Mouse (Mus musculus) kidney, postnatal 14 days (tissue): ENCODE results near the gene Ift20.

Experiments used
- DNase-seq: peaks from one replicate; pipeline ENCODE4 v3.0.0; 2022; ENCODE audit warnings: mixed read lengths

The Ift20 gene

DNA sequence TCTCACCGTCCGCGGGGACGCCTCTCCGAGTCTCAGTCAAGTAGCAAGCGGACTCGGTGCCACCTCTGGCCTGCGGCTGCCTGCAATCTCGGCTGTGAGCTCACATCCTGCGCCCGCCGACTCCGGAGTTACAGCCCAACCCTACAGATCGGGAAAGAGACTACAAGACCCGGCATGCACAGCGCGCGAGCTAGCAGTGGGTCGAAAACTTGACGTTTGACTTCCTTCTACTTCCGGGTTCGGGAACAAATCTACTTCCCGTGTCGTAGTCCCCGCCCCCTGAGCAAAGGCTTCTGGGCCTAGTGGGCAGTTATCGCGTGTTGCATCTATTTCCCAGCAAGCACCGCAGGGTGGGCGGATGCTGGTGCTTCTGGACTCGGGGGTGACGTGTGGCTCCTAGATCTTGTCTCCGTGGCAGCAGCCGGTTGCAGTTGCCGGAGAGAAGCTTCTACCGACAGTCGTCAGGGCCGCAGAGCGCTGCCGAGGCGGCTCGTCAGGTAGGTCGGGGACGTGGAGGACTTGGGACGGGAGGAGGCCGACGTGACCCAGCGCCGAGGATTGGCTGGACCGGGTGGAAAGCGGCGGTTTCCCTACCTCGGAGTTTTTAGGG, at the start of gene Ift20, which contains the start of gene Tnfaip1:
TSS of gene Ift20 (plus strand) at position 282 of the 610 bp plus-strand sequence.
TSS of gene Tnfaip1 (minus strand) at position 253 of the 610 bp plus-strand sequence.
- DNase-seq: peak; percentile 99

DNA sequence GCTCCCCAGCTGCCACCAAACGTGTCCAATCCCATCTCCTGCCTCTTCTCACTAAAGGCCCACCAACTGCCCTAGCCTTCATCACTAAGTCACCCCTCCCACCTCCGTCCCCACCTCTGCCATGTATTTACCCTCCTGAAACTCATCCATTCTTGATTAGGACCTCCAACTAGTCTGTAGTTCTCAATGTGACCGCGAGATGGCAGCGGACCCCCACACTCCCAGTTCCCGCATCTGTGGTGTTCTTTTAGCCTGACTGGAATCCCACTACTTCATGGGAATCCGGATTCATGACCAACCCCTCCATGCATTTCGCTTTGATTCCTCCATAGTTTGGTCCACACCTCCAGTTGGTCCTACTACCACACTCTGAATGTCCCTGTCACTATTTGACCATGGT, 48.0 kb upstream of the Ift20 start:
- DNase-seq: peak; percentile 72

DNA sequence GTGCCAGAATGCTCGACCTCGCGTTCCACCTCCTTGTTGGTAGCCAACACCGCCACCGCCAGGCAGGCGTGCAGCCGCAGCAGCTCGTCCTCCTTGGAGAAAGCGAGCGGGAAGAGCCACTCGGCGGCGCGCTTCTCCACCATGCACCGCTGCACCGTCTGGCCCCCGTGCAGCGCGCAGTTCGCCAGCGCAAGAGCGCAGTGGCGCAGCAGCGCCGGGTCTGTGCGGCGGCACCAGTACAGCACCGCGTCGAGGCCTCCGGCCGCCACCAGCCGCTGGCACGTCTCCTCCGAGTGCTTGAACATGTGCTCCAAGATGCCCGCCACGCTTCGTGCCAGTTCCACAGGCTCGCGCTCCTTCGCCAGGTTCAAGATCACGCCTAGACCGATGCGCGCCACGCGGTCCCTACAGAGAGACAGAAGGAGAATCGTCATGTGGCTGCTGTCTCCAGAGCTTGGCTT, 45.4 kb upstream of the Ift20 start:
- DNase-seq: peak; percentile 12

DNA sequence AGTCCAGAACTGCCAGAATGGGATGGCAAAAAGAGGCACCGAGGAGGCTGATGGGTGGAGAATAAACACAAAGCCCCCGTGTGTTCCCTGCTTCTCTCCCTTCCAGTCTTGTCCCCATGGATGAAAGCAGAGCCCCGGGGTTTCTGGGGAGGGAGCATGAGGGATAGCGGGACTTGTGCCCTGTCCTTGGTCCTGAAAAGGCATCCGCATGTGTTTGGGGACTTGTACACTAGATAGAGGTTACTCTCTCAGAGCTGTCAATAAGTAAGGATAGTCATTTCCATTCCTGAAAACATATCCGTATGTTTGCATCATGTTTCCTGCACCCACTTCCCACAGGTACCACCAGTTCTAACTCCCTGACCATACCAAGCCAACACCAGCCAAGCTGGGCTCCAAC, 40.3 kb upstream of the Ift20 start:
- DNase-seq: peak; percentile 51

DNA sequence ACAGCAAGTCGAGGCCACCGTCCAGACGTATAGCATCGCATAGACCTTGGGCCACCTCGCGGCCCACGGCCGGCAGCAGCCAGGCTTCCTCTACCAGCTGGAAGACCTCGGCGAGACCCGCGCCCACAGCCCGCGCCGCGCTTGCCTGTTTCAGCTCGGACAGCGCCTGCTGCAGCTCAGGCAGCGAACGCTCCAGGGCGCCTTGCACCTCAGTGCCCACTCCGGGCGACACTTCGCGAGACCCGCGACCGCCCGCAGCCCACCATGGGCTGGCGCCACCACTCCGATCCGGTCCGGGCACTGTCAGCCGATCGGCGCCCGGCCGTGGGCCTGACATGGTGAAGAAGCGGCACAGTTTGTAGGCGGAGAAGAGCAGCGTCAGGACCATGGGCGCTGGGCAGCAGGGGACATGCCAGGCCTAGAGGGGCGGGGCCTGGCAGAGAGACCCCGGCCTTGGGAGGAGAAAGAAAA, 39.1 kb upstream of the Ift20 start:
- peak; percentile 26 for DNase-seq

DNA sequence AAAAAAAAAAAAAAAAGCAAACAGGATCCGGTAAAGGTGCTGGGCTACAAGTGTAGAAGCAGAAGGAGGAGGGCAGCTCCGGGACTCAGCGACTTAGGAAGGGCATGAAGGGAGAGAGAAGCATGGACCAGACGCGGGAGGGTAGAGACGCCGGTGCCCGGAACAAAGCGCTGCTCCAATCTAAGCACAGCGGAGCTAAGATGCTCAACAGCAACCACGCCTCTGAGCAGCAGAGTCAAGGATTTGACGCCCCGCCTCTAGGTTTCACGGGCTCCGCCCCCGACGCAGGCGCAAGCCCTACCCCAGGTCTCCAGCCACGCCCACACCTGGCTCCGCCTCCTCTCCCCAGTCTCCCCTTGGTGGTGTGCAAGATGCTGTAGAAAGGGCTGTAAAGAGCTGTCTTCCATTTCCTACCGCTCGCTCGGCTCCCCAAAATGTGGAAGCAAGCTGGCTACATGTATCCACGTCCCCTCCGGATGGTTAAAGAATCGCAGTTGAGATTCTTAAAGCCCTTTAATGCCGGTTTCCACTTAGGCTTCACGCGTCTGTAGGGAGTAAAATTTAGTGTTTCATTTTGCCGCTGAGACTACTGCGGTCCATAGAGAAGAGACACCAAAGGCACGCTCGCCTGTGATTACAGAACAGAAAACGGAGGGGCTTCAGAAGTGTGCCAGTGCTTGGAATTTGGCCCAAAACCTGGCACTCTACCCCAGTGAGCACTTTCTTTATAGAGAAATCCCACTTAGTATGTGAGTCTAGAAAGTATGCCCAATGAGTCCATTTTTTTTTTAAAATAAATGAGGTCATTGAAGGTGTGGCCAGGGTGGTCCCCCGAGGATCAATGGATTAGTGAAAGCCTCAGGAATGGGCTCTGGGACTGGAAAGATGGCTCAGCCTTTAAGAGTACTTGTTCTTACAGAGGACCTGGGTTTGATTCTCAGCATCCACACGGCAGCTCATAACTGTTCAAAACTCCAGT, 38.3 kb upstream of the Ift20 start, which contains the start of gene Sarm1:
TSS of gene Sarm1 (minus strand) at position 211 of the 979 bp plus-strand sequence.
- DNase-seq: peak; percentile 93

DNA sequence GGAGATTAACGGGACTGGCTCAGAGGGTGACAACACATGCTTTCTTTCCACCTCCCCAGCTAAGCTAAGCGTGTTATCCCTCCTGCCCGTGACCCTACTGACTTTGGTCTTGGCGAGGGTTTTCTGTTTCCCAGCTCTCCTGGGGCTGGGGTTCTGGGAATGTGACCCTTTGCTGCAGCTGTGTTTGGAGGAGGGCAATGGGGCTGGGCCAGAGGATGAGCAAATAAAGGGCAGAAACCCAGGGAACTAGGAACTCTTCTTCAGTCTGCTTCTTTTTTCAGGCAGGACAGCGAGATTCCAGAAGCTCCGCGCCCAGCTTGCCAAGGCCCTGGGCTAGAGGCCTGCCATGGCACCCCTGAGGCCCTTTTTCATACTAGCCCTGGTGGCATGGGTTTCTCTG, 37.2 kb upstream of the Ift20 start, which contains the start of gene Vtn:
TSS of gene Vtn (plus strand) at position 88 of the 400 bp plus-strand sequence.
- no peak for DNase-seq

DNA sequence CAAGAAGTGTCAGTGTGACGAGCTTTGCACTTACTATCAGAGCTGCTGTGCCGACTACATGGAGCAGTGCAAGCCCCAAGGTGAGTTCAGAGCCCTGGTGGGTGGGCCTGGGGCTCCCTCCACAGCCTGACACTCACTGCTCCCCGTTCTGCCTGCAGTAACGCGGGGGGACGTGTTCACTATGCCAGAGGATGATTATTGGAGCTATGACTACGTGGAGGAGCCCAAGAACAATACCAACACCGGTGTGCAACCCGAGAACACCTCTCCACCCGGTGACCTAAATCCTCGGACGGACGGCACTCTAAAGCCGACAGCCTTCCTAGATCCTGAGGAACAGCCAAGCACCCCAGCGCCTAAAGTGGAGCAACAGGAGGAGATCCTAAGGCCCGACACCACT, 36.6 kb upstream of the Ift20 start:
- no peak for DNase-seq

DNA sequence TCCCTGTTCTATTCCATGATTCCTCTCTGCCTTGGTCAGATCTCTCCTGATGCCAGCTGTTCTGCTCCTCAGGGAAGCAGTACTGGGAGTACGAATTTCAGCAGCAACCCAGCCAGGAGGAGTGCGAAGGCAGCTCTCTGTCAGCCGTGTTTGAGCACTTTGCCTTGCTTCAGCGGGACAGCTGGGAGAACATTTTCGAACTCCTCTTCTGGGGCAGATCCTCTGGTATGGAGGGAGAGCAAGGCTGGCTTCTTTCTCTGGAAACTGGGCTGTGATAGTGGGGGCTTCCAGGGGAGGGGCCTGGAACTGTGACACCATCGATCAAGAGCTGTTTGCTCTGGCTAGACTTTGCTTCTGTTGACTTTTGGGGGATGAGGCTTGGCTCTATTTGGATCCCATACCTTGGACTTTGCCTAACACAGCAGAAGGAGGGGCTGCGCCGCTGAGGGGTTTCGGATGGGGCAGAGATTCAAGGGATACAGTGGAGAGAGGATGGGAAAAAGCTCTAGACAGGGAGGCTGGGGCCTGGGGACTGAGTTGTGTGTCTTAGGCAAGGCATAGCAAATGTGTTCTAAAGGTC, 35.4 kb upstream of the Ift20 start:
- DNase-seq: no peak

DNA sequence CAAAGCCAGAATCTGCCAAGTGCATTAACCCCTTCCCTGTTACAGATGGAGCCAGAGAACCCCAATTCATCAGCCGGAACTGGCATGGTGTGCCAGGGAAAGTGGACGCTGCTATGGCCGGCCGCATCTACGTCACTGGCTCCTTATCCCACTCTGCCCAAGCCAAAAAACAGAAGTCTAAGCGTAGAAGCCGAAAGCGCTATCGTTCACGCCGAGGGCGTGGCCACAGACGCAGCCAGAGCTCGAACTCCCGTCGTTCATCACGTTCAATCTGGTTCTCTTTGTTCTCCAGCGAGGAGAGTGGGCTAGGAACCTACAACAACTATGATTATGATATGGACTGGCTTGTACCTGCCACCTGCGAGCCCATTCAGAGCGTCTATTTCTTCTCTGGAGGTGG, 34.6 kb upstream of the Ift20 start:
- DNase-seq: no peak

DNA sequence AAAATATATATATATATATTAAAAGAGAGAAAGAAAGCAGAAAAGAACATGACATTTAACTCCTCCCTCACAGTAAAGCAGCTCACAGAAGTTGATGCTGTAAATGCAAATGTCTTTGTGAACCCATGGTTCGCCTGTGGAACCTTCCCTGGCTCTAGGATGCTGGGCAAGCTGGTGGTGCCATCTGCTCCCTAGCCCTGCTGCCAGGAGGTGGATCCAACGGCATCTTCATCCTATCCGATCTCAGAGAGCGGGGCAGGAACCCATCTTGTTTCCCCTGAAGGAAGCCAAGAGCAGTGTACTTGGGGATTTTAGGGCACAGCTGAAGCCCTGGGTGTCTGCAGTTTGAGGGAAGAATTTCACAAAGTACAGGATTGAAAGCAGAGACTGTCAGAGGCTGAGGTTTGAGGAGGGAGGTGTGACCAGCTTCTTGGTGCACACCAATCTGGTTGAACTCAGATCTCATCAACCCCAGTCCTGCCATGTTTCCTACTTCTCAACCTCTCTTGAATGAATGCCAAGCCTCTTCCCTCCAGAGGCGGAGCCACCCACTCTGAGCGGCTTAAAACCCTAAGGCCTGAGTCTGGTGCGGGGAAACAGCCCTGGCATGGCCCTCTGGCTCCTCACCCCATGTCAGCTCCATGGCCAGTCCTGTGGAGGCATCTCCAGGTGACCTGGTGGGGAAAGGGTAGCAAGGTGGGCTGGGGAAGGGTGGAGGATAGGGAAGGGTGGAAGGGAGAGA, 33.1 kb upstream of the Ift20 start, which contains the start of gene Sebox:
TSS of gene Sebox (plus strand) at position 539 of the 742 bp plus-strand sequence.
- no peak for DNase-seq

DNA sequence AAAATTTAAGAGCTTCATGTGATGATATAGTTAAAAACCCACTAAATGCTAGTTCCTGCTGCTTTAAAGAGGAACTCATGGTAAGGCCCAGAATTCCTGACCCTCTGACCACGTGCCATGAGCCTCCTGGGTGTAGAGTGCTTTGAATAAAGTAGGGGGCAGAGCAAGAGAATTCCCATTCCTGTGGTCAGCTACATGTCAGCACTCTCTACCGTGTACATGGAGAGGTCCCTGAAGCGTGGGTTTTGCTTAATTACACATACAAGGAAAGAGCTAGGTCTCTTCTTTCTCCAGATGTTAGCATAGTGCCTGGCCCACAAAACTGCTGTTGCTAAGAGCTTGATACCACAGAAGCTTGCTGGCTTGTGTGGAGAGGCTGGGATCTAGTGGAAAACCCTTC, 30.7 kb upstream of the Ift20 start:
- no peak for DNase-seq

DNA sequence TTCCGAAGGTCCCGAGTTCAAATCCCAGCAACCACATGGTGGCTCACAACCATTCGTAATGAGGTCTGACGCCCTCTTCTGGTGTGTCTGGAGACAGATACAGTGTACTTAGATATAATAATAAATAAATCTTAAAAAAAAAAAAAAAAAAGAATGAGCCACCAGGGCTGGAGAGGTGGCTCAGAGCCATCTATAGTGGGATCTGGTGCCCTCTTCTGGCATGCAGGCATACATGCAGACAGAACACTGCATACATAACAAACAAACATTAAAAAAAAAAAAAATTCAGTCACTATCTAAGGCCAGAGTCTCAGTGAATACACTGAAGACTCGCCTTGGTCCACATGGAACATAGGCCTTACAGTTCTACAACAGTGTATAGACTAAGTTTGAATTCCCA, 27.0 kb upstream of the Ift20 start:
- no peak for DNase-seq

DNA sequence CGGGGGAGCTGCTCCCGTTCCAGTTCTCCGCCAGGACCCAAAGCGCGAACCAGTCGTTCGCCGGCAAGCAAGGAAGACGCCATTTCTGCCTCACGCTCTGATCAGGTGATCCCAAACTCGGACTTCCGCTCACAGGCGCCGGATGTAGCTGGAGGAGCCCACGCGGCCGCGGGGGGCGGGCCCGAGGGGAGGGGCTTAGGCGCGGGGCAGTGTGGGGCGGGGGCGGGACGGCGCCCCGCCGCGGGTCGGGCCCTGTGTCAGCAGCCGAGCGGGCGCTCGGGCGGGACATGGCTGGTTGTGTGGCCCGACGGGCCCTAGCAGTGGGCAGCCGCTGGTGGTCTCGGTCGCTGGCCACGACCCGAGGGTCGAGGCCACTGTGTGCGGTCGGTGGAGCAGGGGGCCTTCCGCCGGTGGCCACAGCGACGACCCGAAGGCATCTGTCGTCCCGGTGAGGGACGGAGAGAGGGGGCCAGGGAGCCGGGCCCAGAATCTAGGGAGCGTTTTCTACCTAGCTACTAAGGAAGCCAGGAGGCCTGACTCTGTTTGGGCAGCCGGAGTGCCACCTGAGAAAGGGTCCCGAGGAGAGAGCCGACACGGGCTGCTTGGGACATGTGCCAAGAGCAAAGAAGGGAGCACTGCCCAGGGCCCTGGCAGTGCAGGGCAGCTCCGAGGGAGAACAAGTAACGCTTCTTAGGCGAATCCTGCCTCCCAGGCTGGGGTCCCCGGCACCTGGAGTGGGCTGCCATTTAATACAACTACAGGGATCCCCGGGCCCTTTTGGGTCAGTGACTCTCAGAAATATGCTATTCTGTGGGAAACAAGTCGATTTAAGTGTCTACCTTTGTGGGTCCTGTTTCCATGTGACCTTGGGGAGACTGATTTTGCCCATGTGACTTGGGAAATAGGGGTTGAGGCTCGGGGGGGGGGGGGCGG, 23.9 kb upstream of the Ift20 start, which contains the start of the genes Tmem199 and Poldip2:
TSS of gene Tmem199 (minus strand) at position 148 of the 933 bp plus-strand sequence.
TSS of gene Poldip2 (plus strand) at position 169 of the 933 bp plus-strand sequence.
- peak; percentile 94 for DNase-seq

DNA sequence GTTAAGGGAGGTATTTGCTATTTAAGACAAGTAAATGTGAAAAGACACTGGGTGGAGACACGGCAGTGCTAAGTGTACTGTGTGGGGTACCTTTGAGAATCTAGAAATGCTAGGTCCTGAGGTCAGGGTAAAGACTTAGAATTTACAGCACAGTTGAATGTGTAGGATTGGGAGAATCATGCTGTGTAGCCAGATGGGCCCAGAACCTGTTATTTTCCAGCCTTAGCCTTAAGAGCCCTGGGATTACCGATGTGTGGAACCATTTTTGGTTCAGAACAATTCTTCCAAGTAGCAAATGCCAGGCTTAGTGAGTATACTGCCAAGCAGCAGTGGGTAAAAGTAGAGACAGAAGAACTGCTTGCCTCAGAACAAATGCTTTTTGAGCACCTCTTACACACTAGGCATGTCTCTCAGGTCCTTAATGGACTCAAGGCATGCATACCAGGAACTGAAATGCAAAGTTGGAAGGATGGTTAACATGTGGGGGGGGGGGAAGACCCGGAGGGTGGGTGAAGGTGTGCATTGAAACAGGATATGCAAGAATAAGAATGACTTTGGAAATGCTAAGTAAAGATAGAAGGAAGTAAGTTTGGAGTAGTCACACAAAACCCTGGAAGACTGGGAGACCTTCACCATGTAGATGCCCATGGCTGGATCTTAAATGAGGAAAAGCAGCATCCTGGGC, 22.9 kb upstream of the Ift20 start:
- no peak for DNase-seq

DNA sequence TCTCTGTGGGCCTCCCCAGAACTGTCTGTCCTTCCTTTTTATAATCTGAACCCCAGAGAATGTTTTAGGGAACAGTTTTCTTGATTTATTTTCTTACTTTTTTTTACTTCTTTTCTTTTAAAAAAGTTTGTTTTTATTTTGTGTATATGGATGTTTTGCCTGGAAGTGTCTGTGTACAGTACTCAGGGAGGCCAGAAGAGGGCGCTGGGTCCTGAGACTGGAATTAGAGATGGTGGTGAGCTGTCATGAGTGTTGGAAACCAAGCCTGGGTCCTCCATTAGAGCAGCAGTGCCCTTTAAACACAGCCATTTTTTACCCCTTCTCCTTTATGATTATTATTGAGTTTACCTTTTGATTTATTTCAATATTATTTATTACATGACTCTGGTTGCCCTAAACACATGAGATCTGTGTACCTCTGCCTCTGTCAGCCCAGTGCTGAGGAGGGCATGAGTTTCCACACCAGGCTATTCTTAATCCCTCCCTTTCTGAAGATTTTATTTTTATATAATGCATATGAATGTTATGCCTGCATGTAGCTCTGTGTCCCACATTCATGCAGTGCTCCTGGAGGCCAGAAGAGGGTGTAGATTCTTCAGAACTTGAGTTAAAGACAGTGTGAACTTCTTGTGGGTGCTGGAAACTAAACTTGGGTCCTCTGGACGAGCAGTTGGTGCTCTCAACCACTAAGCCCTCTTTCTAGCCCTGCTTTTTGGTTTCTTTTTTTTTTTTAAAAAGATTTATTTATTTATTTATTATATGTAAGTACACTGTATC, 20.4 kb upstream of the Ift20 start:
- no peak for DNase-seq

DNA sequence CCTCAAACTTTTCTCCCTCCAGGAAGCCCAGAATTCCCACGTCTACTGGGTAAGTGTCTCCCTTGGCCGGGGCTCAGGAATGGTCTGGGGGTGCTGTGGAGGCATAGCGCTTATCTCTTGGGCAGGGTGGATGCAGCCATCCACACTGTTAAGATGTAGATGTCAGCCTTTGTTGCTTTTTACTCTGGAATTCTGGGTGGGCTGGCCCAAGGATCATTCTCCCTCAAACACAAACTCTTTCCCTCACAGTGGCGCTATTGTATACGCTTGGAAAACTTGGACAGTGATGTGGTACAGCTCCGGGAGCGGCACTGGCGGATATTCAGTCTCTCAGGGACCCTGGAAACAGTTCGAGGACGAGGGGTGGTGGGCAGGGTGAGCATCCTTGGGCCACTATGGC, 17.2 kb upstream of the Ift20 start:
- no peak for DNase-seq

DNA sequence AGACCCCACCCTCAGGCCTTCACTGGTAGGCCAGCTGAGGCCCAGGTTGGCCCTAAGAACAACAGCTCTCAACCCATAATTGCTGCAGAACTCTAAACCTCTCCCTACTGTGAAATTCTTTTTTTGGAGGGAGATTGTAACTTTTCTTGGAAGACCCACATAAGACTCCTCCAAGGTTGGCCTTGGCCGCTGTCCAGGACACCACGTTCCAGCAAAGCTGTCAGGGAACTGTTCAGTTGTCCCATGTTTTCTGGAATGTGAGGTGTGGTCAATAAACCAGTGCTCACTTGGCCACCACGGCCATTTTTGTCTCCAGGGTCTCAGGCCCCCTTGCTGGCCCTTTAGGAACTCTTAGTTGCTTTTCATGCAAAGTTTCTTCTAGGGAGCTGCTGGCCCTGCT, 14.3 kb upstream of the Ift20 start:
- no peak for DNase-seq

DNA sequence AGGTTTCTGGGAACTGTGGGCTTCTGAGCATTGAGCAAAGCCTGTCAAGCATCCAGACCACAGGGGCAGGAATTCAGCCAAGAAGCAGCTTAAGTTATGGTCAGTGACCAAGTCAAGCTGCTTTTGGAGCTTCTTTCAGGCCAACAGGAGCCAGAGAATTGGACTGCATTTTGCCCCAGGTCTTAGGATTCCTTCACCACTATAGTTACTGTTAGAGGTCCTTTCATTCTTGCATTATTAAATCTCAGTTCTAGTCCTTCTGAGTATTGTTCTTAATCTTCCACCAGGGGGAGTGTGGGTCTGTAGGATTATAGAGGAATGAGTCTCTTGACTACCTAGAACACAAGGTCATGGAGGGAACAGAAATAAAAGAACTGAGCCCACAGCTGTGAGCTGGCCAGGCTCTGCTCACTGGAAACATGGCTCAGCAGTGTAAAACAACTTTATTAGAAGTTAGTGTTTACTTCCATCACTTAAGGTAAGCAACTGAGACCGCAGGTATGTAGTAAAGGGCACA, 13.6 kb upstream of the Ift20 start:
- DNase-seq: no peak
